Mouse (Mus musculus) CH12.LX (cell line): Measurements from ENCODE around the gene Fgf14.

Experiments used
- BHLHE40 ChIP-seq: IDR thresholded peaks from 2 replicates; pipeline ENCODE4 v1.6.1; 2011; ENCODE audit warnings: mild to moderate bottlenecking, low read depth, low read length, improper control_type of control experiment
- CHD1 ChIP-seq: IDR thresholded peaks from 2 replicates; pipeline ENCODE4 v1.6.1; 2012; ENCODE audit warnings: low read depth, low read length, improper control_type of control experiment, inconsistent platforms
- CHD2 ChIP-seq: IDR thresholded peaks from 2 replicates; pipeline ENCODE4 v1.6.1; 2011; ENCODE audit warnings: low read length, improper control_type of control experiment
- CTCF ChIP-seq, 2 experiments: IDR thresholded peaks in 1 of 2; conservative IDR thresholded peaks in 1 of 2; 2 replicates each; pipeline ENCODE4 v1.5.1; 2011 to 2012; ENCODE audit warnings: low read depth in 2 of 2, low read length in 2 of 2, improper control_type of control experiment in 1 of 2, inconsistent platforms in 1 of 2, mild to moderate bottlenecking in 1 of 2, moderate library complexity in 1 of 2
- EP300 ChIP-seq: IDR thresholded peaks from 2 replicates; pipeline ENCODE4 v1.6.1; 2011; ENCODE audit warnings: low read length, improper control_type of control experiment
- HCFC1 ChIP-seq: IDR thresholded peaks from 2 replicates; pipeline ENCODE4 v1.6.1; 2012; ENCODE audit warnings: low read depth, mild to moderate bottlenecking, inconsistent platforms, low read length, improper control_type of control experiment
- JUN ChIP-seq: IDR thresholded peaks from 2 replicates; pipeline ENCODE4 v1.6.1; 2011; ENCODE audit warnings: low read depth, mild to moderate bottlenecking, low read length, improper control_type of control experiment, moderate library complexity; ENCODE audit not compliant: insufficient read depth
- MAX ChIP-seq: IDR thresholded peaks from 2 replicates; pipeline ENCODE4 v1.6.1; 2011; ENCODE audit warnings: low read length, improper control_type of control experiment
- NRF1 ChIP-seq: IDR thresholded peaks from 2 replicates; pipeline ENCODE4 v1.6.1; 2014; ENCODE audit warnings: low read depth, mild to moderate bottlenecking, inconsistent platforms, low read length, improper control_type of control experiment, moderate library complexity
- RCOR1 ChIP-seq: conservative IDR thresholded peaks from 2 replicates; pipeline ENCODE4 v1.6.1; 2012; ENCODE audit warnings: low read depth, mild to moderate bottlenecking, inconsistent platforms, low read length, improper control_type of control experiment
- SIN3A ChIP-seq: IDR thresholded peaks from 2 replicates; pipeline ENCODE4 v1.6.1; 2012; ENCODE audit warnings: low read length, improper control_type of control experiment, inconsistent platforms
- USF1 ChIP-seq: IDR thresholded peaks from 2 replicates; pipeline ENCODE4 v1.6.1; 2014; ENCODE audit warnings: low read depth, mild to moderate bottlenecking, inconsistent platforms, low read length, improper control_type of control experiment

- TF ChIP-seq BHLHE40 = no peak
- no peak for TF ChIP-seq NRF1
- TF ChIP-seq EP300 = no peak
- TF ChIP-seq HCFC1 = no peak
- TF ChIP-seq CTCF (conservative IDR thresholded peaks at IDR 0.05 in 1 of 2, IDR thresholded peaks at IDR 0.05 in 1 of 2; ENCODE audit: low read depth in 2 of 2, low read length in 2 of 2) = no peak
- no peak for TF ChIP-seq CHD2
- no peak for TF ChIP-seq MAX
- TF ChIP-seq JUN = no peak
- no peak for TF ChIP-seq RCOR1
- no peak for TF ChIP-seq USF1
- no peak for TF ChIP-seq SIN3A
- no peak for TF ChIP-seq CHD1
Observed at GRCm38 (mm10) chr14:124264541-124265059, 412.3 kb downstream of the Fgf14 start.
